ENCODE assay signal across 12 mouse cellular contexts in the genomic region with DNA sequence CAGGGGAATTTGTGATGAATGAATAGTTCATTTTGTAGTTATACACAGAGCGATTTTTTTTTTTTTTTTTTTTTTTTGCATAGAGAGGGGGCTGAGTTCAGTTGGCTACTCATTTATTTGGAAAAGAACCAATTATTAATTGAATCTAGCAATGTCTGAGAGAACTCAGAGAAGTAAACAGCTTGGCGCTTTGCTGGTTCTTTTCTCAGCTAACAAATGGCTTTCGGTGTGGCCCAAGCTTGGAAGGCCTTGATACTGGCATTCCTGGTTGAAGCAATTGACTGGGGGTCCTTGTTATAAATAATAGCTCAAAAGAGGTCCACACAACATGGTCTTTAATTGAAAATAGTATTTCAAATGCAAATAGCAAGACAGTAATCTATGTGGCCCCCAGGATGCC.
"Had no signal": no experiment of that assay in that cellular context is flagged by ENCODE, and none has a peak within 500 bp of the region (broad histone marks: within the 10 kb centered on the region; RNA-seq: fewer than 3 reads in every experiment).

No protein-coding gene starts in this region.

- ATAC-seq: lung, postnatal 0 days had no signal

- H3K27ac ChIP-seq: limb, embryonic 13.5 days; liver, embryonic 15.5 days; neural tube, embryonic 12.5 days had no signal

- H3K9ac ChIP-seq: limb, embryonic 13.5 days; liver, embryonic 15.5 days; neural tube, embryonic 12.5 days had no signal

- DNase-seq: kidney, adult 9 months; kidney, postnatal 10 days; left cerebral cortex, postnatal 4 days; lung, adult 2 months; lung, postnatal 36 days; midbrain, embryonic 14.5 days; thymus, postnatal 36 days had no signal

- H3K9me3 ChIP-seq: limb, embryonic 13.5 days; liver, embryonic 15.5 days; neural tube, embryonic 12.5 days had no signal

- H3K36me3 ChIP-seq: limb, embryonic 13.5 days; liver, embryonic 15.5 days; neural tube, embryonic 12.5 days had no signal

- H3K4me3 ChIP-seq: limb, embryonic 13.5 days; liver, embryonic 15.5 days; neural tube, embryonic 12.5 days had no signal

- H3K27me3 ChIP-seq: limb, embryonic 13.5 days; liver, embryonic 15.5 days; neural tube, embryonic 12.5 days had no signal

- H3K4me1 ChIP-seq: limb, embryonic 13.5 days; liver, embryonic 15.5 days; neural tube, embryonic 12.5 days had no signal

- H3K4me2 ChIP-seq: limb, embryonic 13.5 days; liver, embryonic 11.5 days; liver, embryonic 15.5 days; neural tube, embryonic 12.5 days had no signal
